Mouse (Mus musculus) lung, postnatal 0 days (tissue): Measurements from ENCODE around the gene Gab2.

Experiments
- CTCF ChIP-seq: IDR thresholded peaks from 2 replicates; pipeline ENCODE4 v1.5.1; 2016; ENCODE audit warnings: antibody characterized with exemption, mild to moderate bottlenecking
- EP300 ChIP-seq: IDR thresholded peaks from 2 replicates; pipeline ENCODE4 v1.6.1; 2016; ENCODE audit warnings: antibody characterized with exemption, mild to moderate bottlenecking, control low read depth

GRCm38 (mm10) chr7:97187387-97188081, 106.1 kb downstream of the Gab2 start:
- TF ChIP-seq CTCF (no peak), EP300 (no peak)
